Mouse (Mus musculus) limb, embryonic 10.5 days (tissue): ENCODE results near the gene Dlg4. TPM values are rescaled to one million over a fixed set of nuclear protein-coding genes. Genes with fewer than 3 reads are reported as not detected.

Experiments
- DNase-seq: peaks from one replicate; pipeline ENCODE4 v3.0.0-alpha.2; 2017; ENCODE audit warnings: low spot score
- H3K27ac ChIP-seq: fragments of 300-500 bp; sonication (generic); 2 replicates; pipeline ENCODE4 v1.5.1; 2016; ENCODE audit warnings: mild to moderate bottlenecking
- H3K27me3 ChIP-seq: fragments of 300-500 bp; sonication (generic); 2 replicates; pipeline ENCODE4 v1.6.1; 2016; ENCODE audit warnings: low read depth, mild to moderate bottlenecking; ENCODE audit not compliant: poor library complexity, severe bottlenecking
- H3K36me3 ChIP-seq: fragments of 300-500 bp; sonication (generic); 2 replicates; pipeline ENCODE4 v1.6.1; 2016; ENCODE audit warnings: mild to moderate bottlenecking, moderate library complexity
- H3K4me1 ChIP-seq: fragments of 300-500 bp; sonication (generic); 2 replicates; pipeline ENCODE4 v1.6.1; 2016
- H3K4me3 ChIP-seq: fragments of 300-500 bp; sonication (generic); 2 replicates; pipeline ENCODE4 v1.5.1; 2016; ENCODE audit warnings: mild to moderate bottlenecking, moderate library complexity
- H3K9me3 ChIP-seq: fragments of 300-500 bp; sonication (generic); replicated peaks from 2 replicates; pipeline ENCODE4 v1.6.1; 2016; ENCODE audit warnings: mild to moderate bottlenecking
- WGBS: fragments of 180-500 bp; shearing (Covaris S2); methylation state at CpG from one replicate; pipeline ENCODE4 v1.1.7; 2016; 5-methylcytosine and 5-hydroxymethylcytosine counted together
- microRNA counts: library from miRNA; unstranded; fragments of <30 nt; microRNA quantifications from one replicate; lab custom pipeline; 2017
- microRNA-seq: library from miRNA; unstranded; fragments of <30 nt; microRNA quantifications from one replicate; pipeline ENCODE4, GENCODE M21; 2017
- polyA plus RNA-seq: library from polyadenylated mRNA; unstranded; fragments of >200 nt; fragmentation: Nextera tagmentation; extraction: Ambion mirVana; gene quantifications from 2 replicates; pipeline ENCODE4 v1.2.1, GENCODE M21; 2016

Gene Dlg4
- polyA plus RNA-seq, 1 experiment from 2014 or later, result 12.9 TPM

- WGBS, result 42% methylated on average over 17 of the region's 17 CpGs
- peak; percentile 85 for DNase-seq
- H3K27me3 ChIP-seq, result no peaks in the 10 kb centered on the region
- no peaks in the 10 kb centered on the region for H3K36me3 ChIP-seq
- H3K4me3 ChIP-seq, result no peak overlapping the region
- H3K27ac ChIP-seq, result peak overlapping the region; percentile 56; the same call in 1 of the 2 replicates
- H3K4me1 ChIP-seq, result peaks cover 17% of the 10 kb centered on the region; the same call in 1 of the 2 replicates
- H3K9me3 ChIP-seq, result no peaks in the 10 kb centered on the region
Measured at GRCm38 (mm10) chr11:70074379-70075071, 57.8 kb downstream of the Dlg4 start.

- H3K27ac ChIP-seq, result no peak overlapping the region
- H3K9me3 ChIP-seq, result no peaks in the 10 kb centered on the region
- H3K4me1 ChIP-seq, result peaks cover 9% of the 10 kb centered on the region; the same call in 1 of the 2 replicates
- H3K36me3 ChIP-seq, result no peaks in the 10 kb centered on the region
- DNase-seq, result no peak
- WGBS, result 94% methylated on average over 6 of the region's 6 CpGs
- H3K4me3 ChIP-seq, result no peak overlapping the region
- no peaks in the 10 kb centered on the region for H3K27me3 ChIP-seq
Measured at GRCm38 (mm10) chr11:70075581-70075980, 58.8 kb downstream of the Dlg4 start.

- Histone ChIP-seq H3K4me1 (peaks cover 9% of the 10 kb centered on the region; the same call in 1 of the 2 replicates), H3K4me3 (no peak overlapping the region), H3K9me3 (no peaks in the 10 kb centered on the region), H3K27ac (no peak overlapping the region), H3K27me3 (no peaks in the 10 kb centered on the region), H3K36me3 (no peaks in the 10 kb centered on the region)
- WGBS, result 68% methylated on average over 3 of the region's 3 CpGs
- no peak for DNase-seq
Measured at GRCm38 (mm10) chr11:70077441-70077840, 60.7 kb downstream of the Dlg4 start.

GRCm38 (mm10) chr11:70079175-70079574, 62.4 kb downstream of the Dlg4 start:
- no peak overlapping the region for H3K4me3 ChIP-seq
- H3K27me3 ChIP-seq, result no peaks in the 10 kb centered on the region
- 77% methylated on average over 6 of the region's 6 CpGs for WGBS
- peaks cover 1% of the 10 kb centered on the region; the same call in 1 of the 2 replicates for H3K4me1 ChIP-seq
- DNase-seq, result no peak
- H3K27ac ChIP-seq, result no peak overlapping the region
- no peaks in the 10 kb centered on the region for H3K36me3 ChIP-seq
- no peaks in the 10 kb centered on the region for H3K9me3 ChIP-seq

- H3K4me1 ChIP-seq, result no peaks in the 10 kb centered on the region; the same call in 1 of the 2 replicates
- no peaks in the 10 kb centered on the region for H3K9me3 ChIP-seq
- 90% methylated on average over 7 of the region's 7 CpGs for WGBS
- no peak overlapping the region for H3K4me3 ChIP-seq
- DNase-seq, result no peak
- no peak overlapping the region for H3K27ac ChIP-seq
- H3K36me3 ChIP-seq, result no peaks in the 10 kb centered on the region
- no peaks in the 10 kb centered on the region for H3K27me3 ChIP-seq
Measured at GRCm38 (mm10) chr11:70079928-70080327, 63.2 kb downstream of the Dlg4 start.

- no peaks in the 10 kb centered on the region for H3K4me1 ChIP-seq
- WGBS, result 87% methylated on average over 15 of the region's 15 CpGs
- H3K9me3 ChIP-seq, result no peaks in the 10 kb centered on the region
- no peaks in the 10 kb centered on the region for H3K36me3 ChIP-seq
- no peaks in the 10 kb centered on the region for H3K27me3 ChIP-seq
- DNase-seq, result no peak
- no peak overlapping the region for H3K27ac ChIP-seq
- H3K4me3 ChIP-seq, result no peak overlapping the region
Measured at GRCm38 (mm10) chr11:70080803-70081590, 64.3 kb downstream of the Dlg4 start.

GRCm38 (mm10) chr11:70084563-70084962, 67.8 kb downstream of the Dlg4 start:
- H3K4me1 ChIP-seq, result no peaks in the 10 kb centered on the region
- no peak overlapping the region for H3K27ac ChIP-seq
- no peaks in the 10 kb centered on the region for H3K36me3 ChIP-seq
- H3K27me3 ChIP-seq, result no peaks in the 10 kb centered on the region
- WGBS, result 84% methylated on average over 8 of the region's 8 CpGs
- no peak overlapping the region for H3K4me3 ChIP-seq
- H3K9me3 ChIP-seq, result no peaks in the 10 kb centered on the region
- no peak for DNase-seq

- WGBS, result 80% methylated on average over 12 of the region's 12 CpGs
- Histone ChIP-seq H3K4me3 (no peak within 1 kb of the TSS), H3K27me3 (0 out of 2 replicates have a peak, but pooled peaks cover 1% of the 10 kb centered on the region), H3K36me3 (no peaks in the 10 kb centered on the region), H3K4me1 (peaks cover 6% of the 10 kb centered on the region; the same call in 1 of the 2 replicates), H3K27ac (no peak within 1 kb of the TSS), H3K9me3 (no peaks in the 10 kb centered on the region)
- DNase-seq, result no peak
Measured at GRCm38 (mm10) chr11:70091986-70092783, 75.4 kb downstream of the Dlg4 start, which contains the start of gene Asgr2. Gene Asgr2, plus strand, starts transcription at chr11:70092644.

MicroRNAs encoded within 50 kb of the gene (microRNA counts, 519-probe panel; counts per million panel counts)
- 684 counts per million, percentile 72 among the panel's probes with 10 or more counts for microRNA mmu-miR-324-3p (lab: Ali Mortazavi, UCI)
- microRNA mmu-miR-324-5p (lab: Ali Mortazavi, UCI), result 684 counts per million, percentile 72 among the panel's probes with 10 or more counts

Small RNA genes within 50 kb of the gene (microRNA-seq; reads per million reads assigned to microRNA genes)
- gene Gm44349 (not detected), gene Mir324 (2,738 reads per million, percentile 85 among the genes with 10 or more reads in this experiment)

Other genes with a start within 250 kb of the Dlg4 start
- gene Chrnb1, start 221.0 kb upstream of the Dlg4 start, polyA plus RNA-seq, result 0.87 and 2.5 TPM in 2 replicates
- 0.40 and 0.55 TPM in 2 replicates for gene Fgf11, start 215.1 kb upstream of the Dlg4 start, polyA plus RNA-seq
- 1.4 and 1.5 TPM in 2 replicates for gene Tmem102, start 211.3 kb upstream of the Dlg4 start, polyA plus RNA-seq
- not detected in 2 replicates for gene Gm39566, start 201.6 kb upstream of the Dlg4 start, polyA plus RNA-seq
- not detected in 2 replicates for gene Spem2, start 198.5 kb upstream of the Dlg4 start, polyA plus RNA-seq
- not detected in 2 replicates for gene Spem1, start 194.8 kb upstream of the Dlg4 start, polyA plus RNA-seq
- 2.2 and 3.5 TPM in 2 replicates for gene Nlgn2, start 179.2 kb upstream of the Dlg4 start, polyA plus RNA-seq
- 269 and 280 TPM in 2 replicates for gene Tmem256, start 178.4 kb upstream of the Dlg4 start, polyA plus RNA-seq
- gene Plscr3, start 170.6 kb upstream of the Dlg4 start, polyA plus RNA-seq, result 96.7 and 117 TPM in 2 replicates
- 1.1 TPM in 2 replicates for gene Tnk1, start 158.2 kb upstream of the Dlg4 start, polyA plus RNA-seq
- not detected in 2 replicates for gene Tmem95, start 138.9 kb upstream of the Dlg4 start, polyA plus RNA-seq
- gene Kctd11, start 135.5 kb upstream of the Dlg4 start, polyA plus RNA-seq, result 6.1 and 6.4 TPM in 2 replicates
- 0.93 and 1.7 TPM in 2 replicates for gene Acap1, start 121.4 kb upstream of the Dlg4 start, polyA plus RNA-seq
- 20.2 and 25.8 TPM in 2 replicates for gene 2810408A11Rik, start 116.0 kb upstream of the Dlg4 start, polyA plus RNA-seq
- gene Neurl4, start 115.9 kb upstream of the Dlg4 start, polyA plus RNA-seq, result 12.6 and 13.3 TPM in 2 replicates
- gene Gps2, start 103.1 kb upstream of the Dlg4 start, polyA plus RNA-seq, result 77.7 and 91.6 TPM in 2 replicates
- gene Eif5a, start 95.0 kb upstream of the Dlg4 start, polyA plus RNA-seq, result 3,029 and 3,766 TPM in 2 replicates
- 6.1 TPM in 2 replicates for gene Ybx2, start 81.1 kb upstream of the Dlg4 start, polyA plus RNA-seq
- 19.9 and 29.3 TPM in 2 replicates for gene Slc2a4, start 68.8 kb upstream of the Dlg4 start, polyA plus RNA-seq
- 28.7 and 35.4 TPM in 2 replicates for gene Cldn7, start 52.2 kb upstream of the Dlg4 start, polyA plus RNA-seq
- gene Ctdnep1, start 35.8 kb upstream of the Dlg4 start, polyA plus RNA-seq, result 22.2 and 24.8 TPM in 2 replicates
- gene Elp5, start 34.4 kb upstream of the Dlg4 start, polyA plus RNA-seq, result 154 and 176 TPM in 2 replicates
- 280 and 332 TPM in 2 replicates for gene Gabarap, start 25.8 kb upstream of the Dlg4 start, polyA plus RNA-seq
- 101 and 106 TPM in 2 replicates for gene Phf23, start 21.2 kb upstream of the Dlg4 start, polyA plus RNA-seq
- gene Dvl2, start 16.3 kb upstream of the Dlg4 start, polyA plus RNA-seq, result 65.2 and 70.6 TPM in 2 replicates
- 36.4 and 52.1 TPM in 2 replicates for gene Acadvl, start 1.5 kb upstream of the Dlg4 start, polyA plus RNA-seq
- gene Asgr1, start 37.1 kb downstream of the Dlg4 start, polyA plus RNA-seq, result 0.71 and 0.74 TPM in 2 replicates
- gene Asgr2, start 75.7 kb downstream of the Dlg4 start, polyA plus RNA-seq, result not detected in 2 replicates
- 0.10 and 0.16 TPM in 2 replicates for gene Mgl2, start 113.4 kb downstream of the Dlg4 start, polyA plus RNA-seq
- not detected in 2 replicates for gene Clec10a, start 139.3 kb downstream of the Dlg4 start, polyA plus RNA-seq
- 0.84 and 1.6 TPM in 2 replicates for gene Slc16a11, start 195.8 kb downstream of the Dlg4 start, polyA plus RNA-seq
- gene Slc16a13, start 204.1 kb downstream of the Dlg4 start, polyA plus RNA-seq, result 11.6 and 16.3 TPM in 2 replicates
- gene Bcl6b, start 212.9 kb downstream of the Dlg4 start, polyA plus RNA-seq, result 5.6 and 7.5 TPM in 2 replicates
- 220 and 235 TPM in 2 replicates for gene 0610010K14Rik, start 221.0 kb downstream of the Dlg4 start, polyA plus RNA-seq
- gene Gm21988, start 222.9 kb downstream of the Dlg4 start, polyA plus RNA-seq, result 9.7 TPM in 2 replicates
- gene Rnasek, start 222.9 kb downstream of the Dlg4 start, polyA plus RNA-seq, result 84.7 and 93.5 TPM in 2 replicates
- 2.0 and 2.9 TPM in 2 replicates for gene Alox12, start 238.4 kb downstream of the Dlg4 start, polyA plus RNA-seq